Mouse (Mus musculus) B cell, adult 67 days (primary cell): ENCODE data around the gene Traf3. TPM values are rescaled to one million over a fixed set of nuclear protein-coding genes. Genes with fewer than 3 reads are reported as not detected.

ENCODE experiments used
- total RNA-seq, 2 experiments: library from RNA; stranded (reverse); gene quantifications; 4 replicates each; pipeline ENCODE4 v1.2.4; 2023

Gene Traf3
- total RNA-seq, result 10 to 100 TPM; 80.2 to 84.2 TPM

GRCm38 (mm10) chr12:111165831-111166591, at the start of gene Traf3:
TSS of gene Traf3 (plus strand) at chr12:111166370.

GRCm38 (mm10) chr12:111184476-111184875, 18.3 kb downstream of the Traf3 start, which contains the start of gene 4930595D18Rik:
TSS of gene 4930595D18Rik (minus strand) at chr12:111184491.

GRCm38 (mm10) chr12:111270629-111271277, 104.6 kb downstream of the Traf3 start, which contains the start of gene Amn:
TSS of gene Amn (plus strand) at chr12:111271095.

Other genes with a start within 250 kb of the Traf3 start
- 10 to 100 TPM in 1 of 2 experiments, 1 to 10 TPM in 1; 9.1 to 10.4 TPM for gene Ankrd9, start 187.3 kb upstream of the Traf3 start, total RNA-seq
- 10 to 100 TPM; 35.8 to 41.3 TPM for gene Rcor1, start 127.0 kb upstream of the Traf3 start, total RNA-seq
- not detected for gene 4930595D18Rik, start 18.1 kb downstream of the Traf3 start, total RNA-seq
- gene Amn, start 104.7 kb downstream of the Traf3 start, total RNA-seq, result 1 to 10 TPM; 3.8 to 5.6 TPM
- 10 to 100 TPM in 1 of 2 experiments, 1 to 10 TPM in 1; 8.5 to 16.5 TPM for gene Cdc42bpb, start 211.3 kb downstream of the Traf3 start, total RNA-seq
- not detected for gene Lbhd2, start 240.4 kb downstream of the Traf3 start, total RNA-seq